Mouse (Mus musculus) embryonic stem cell, embryonic (primary cell): ENCODE results near the gene Lamp2.
"Not testable (repeated sequence)": the region's sequence is repeated elsewhere in the genome, so short reads cannot be mapped to it uniquely, and the experiment has no call there.

Source experiments
- CTCF ChIA-PET, 4 experiments: fragments of 300-600 bp in 2 of 4; fragments of 350-600 bp in 2 of 4; sonication (Branson Sonifier 250); formaldehyde crosslinking; loops; one replicate each; lab custom pipeline; 2022; ENCODE audit warnings: inconsistent platforms in 2 of 4; lab: Charles Lee
- POLR2A ChIA-PET, 4 experiments: fragments of 300-600 bp in 2 of 4; fragments of 350-600 bp in 2 of 4; sonication (Branson Sonifier 250); formaldehyde crosslinking; loops; one replicate each; lab custom pipeline; 2022; ENCODE audit warnings: antibody characterized with exemption in 4 of 4, inconsistent platforms in 1 of 4; lab: Charles Lee

The Lamp2 gene

GRCm38 (mm10) chrX:38455890-38456634, at the start of gene Lamp2:
TSS of gene Lamp2 (minus strand) at chrX:38456454.
- CTCF ChIA-PET, result interaction anchor here in 2 of 4 experiments (0.7 to 1.0 kb wide), 3 partner anchors 24 to 178 kb away, joined by 3 to 6 read pairs (median 3); no protein-coding TSS in a partner anchor
- POLR2A ChIA-PET, result interaction anchor here (0.6 to 5.9 kb wide), 41 partner anchors 8 to 1369 kb away, joined by 3 to 57 read pairs (median 4); partner anchors contain the start of genes C1galt1c1 (in 2 of the 4), Cul4b (in 1 of the 4) and Mcts1 (in 1 of the 4)

GRCm38 (mm10) chrX:38504846-38505245, 48.6 kb upstream of the Lamp2 start:
- CTCF ChIA-PET, result interaction anchor here in 2 of 4 experiments (0.7 to 1.3 kb wide), 3 partner anchors 9 to 255 kb away, joined by 3 to 6 read pairs (median 3); no protein-coding TSS in a partner anchor
- POLR2A ChIA-PET, result interaction anchor here in 2 of 4 experiments (0.6 to 1.8 kb wide), 7 partner anchors 17 to 142 kb away, joined by 3 to 13 read pairs (median 4); partner anchors contain the start of genes C1galt1c1 (in 1 of the 2) and Lamp2 (in 1 of the 2)

- POLR2A ChIA-PET, result interaction anchor here in 3 of 4 experiments (0.6 to 1.6 kb wide), 5 partner anchors 47 to 133 kb away, joined by 3 to 5 read pairs (median 3); partner anchors contain the start of gene C1galt1c1 (in 1 of the 3)
Measured at GRCm38 (mm10) chrX:38502182-38502581, 45.9 kb upstream of the Lamp2 start.

GRCm38 (mm10) chrX:38485464-38485863, 29.2 kb upstream of the Lamp2 start:
- CTCF ChIA-PET, result not testable (repeated sequence)
- POLR2A ChIA-PET, result interaction anchor here in 1 of 4 experiments (0.6 kb wide), 1 partner anchor 30 kb away, joined by 6 read pairs; no protein-coding TSS in a partner anchor

More at GRCm38 (mm10) chrX:38502182-38502581, 45.9 kb upstream of the Lamp2 start:
- CTCF ChIA-PET, result interaction anchor here in 3 of 4 experiments (0.6 to 2.5 kb wide), 9 partner anchors 8 to 295 kb away, joined by 3 to 12 read pairs (median 4); no protein-coding TSS in a partner anchor

- CTCF ChIA-PET, result no interaction called here
- POLR2A ChIA-PET, result interaction anchor here in 1 of 4 experiments (1.3 kb wide), 1 partner anchor 27 kb away, joined by 3 read pairs; no protein-coding TSS in a partner anchor
Measured at GRCm38 (mm10) chrX:38478583-38478982, 22.3 kb upstream of the Lamp2 start.

GRCm38 (mm10) chrX:38473537-38474299, 17.5 kb upstream of the Lamp2 start:
- CTCF ChIA-PET, result interaction anchor here in 1 of 4 experiments (0.8 to 1.0 kb wide), 2 partner anchors 28 to 224 kb away, joined by 3 read pairs; no protein-coding TSS in a partner anchor
- POLR2A ChIA-PET, result interaction anchor here (0.5 to 4.1 kb wide), 46 partner anchors 8 to 742 kb away, joined by 3 to 57 read pairs (median 5); partner anchors contain the start of genes Lamp2 (in 3 of the 4), C1galt1c1 (in 2 of the 4) and Mcts1 (in 1 of the 4)

GRCm38 (mm10) chrX:38473164-38473536, 16.9 kb upstream of the Lamp2 start:
- CTCF ChIA-PET, result interaction anchor here in 2 of 4 experiments (0.6 to 1.0 kb wide), 2 partner anchors 28 to 223 kb away, joined by 3 read pairs; no protein-coding TSS in a partner anchor
- POLR2A ChIA-PET, result interaction anchor here in 3 of 4 experiments (0.5 to 4.1 kb wide), 36 partner anchors 9 to 742 kb away, joined by 3 to 57 read pairs (median 5); partner anchors contain the start of genes Lamp2 (in 3 of the 3), C1galt1c1 (in 1 of the 3) and Mcts1 (in 1 of the 3)

GRCm38 (mm10) chrX:38466236-38466635, 10.0 kb upstream of the Lamp2 start:
- ChIA-PET POLR2A (interaction anchor here in 1 of 4 experiments (1.1 kb wide), 1 partner anchor 9 kb away, joined by 4 read pairs; the partner anchor contains the start of gene Lamp2), CTCF (interaction anchor here in 1 of 4 experiments (0.5 kb wide), 1 partner anchor 39 kb away, joined by 6 read pairs; no protein-coding TSS in a partner anchor)

GRCm38 (mm10) chrX:38463160-38463559, 6.9 kb upstream of the Lamp2 start:
- POLR2A ChIA-PET, result no interaction called here
- CTCF ChIA-PET, result no interaction called here

- POLR2A ChIA-PET, result interaction anchor here in 2 of 4 experiments (1.1 to 1.6 kb wide), 4 partner anchors 9 to 14 kb away, joined by 3 to 6 read pairs (median 4); no protein-coding TSS in a partner anchor
- CTCF ChIA-PET, result no interaction called here
Measured at GRCm38 (mm10) chrX:38462101-38462500, 5.8 kb upstream of the Lamp2 start.

GRCm38 (mm10) chrX:38460887-38461286, 4.6 kb upstream of the Lamp2 start:
- CTCF ChIA-PET, result no interaction called here

GRCm38 (mm10) chrX:38459076-38459475, 2.8 kb upstream of the Lamp2 start:
- CTCF ChIA-PET, result no interaction called here
- POLR2A ChIA-PET, result interaction anchor here in 3 of 4 experiments (0.6 to 5.9 kb wide), 10 partner anchors 9 to 142 kb away, joined by 3 to 57 read pairs (median 3); no protein-coding TSS in a partner anchor

More at GRCm38 (mm10) chrX:38460887-38461286, 4.6 kb upstream of the Lamp2 start:
- POLR2A ChIA-PET, result interaction anchor here in 2 of 4 experiments (0.5 to 1.6 kb wide), 2 partner anchors 15 to 30 kb away, joined by 3 read pairs; no protein-coding TSS in a partner anchor

GRCm38 (mm10) chrX:38456635-38457006, 367 bp upstream of the Lamp2 start:
- ChIA-PET POLR2A (interaction anchor here (0.6 to 5.9 kb wide), 26 partner anchors 8 to 178 kb away, joined by 3 to 57 read pairs (median 6); partner anchors contain the start of genes C1galt1c1 (in 1 of the 4) and Cul4b (in 1 of the 4)), CTCF (interaction anchor here in 1 of 4 experiments (0.7 kb wide), 1 partner anchor 178 kb away, joined by 3 read pairs; no protein-coding TSS in a partner anchor)

GRCm38 (mm10) chrX:38455474-38455873, 780 bp downstream of the Lamp2 start:
- POLR2A ChIA-PET, result interaction anchor here (0.7 to 5.9 kb wide), 40 partner anchors 9 to 1368 kb away, joined by 3 to 57 read pairs (median 5); partner anchors contain the start of genes C1galt1c1 (in 2 of the 4), Cul4b (in 1 of the 4) and Mcts1 (in 1 of the 4)
- CTCF ChIA-PET, result interaction anchor here in 2 of 4 experiments (0.7 to 1.0 kb wide), 2 partner anchors 24 kb away, joined by 3 to 6 read pairs; no protein-coding TSS in a partner anchor

GRCm38 (mm10) chrX:38454900-38455299, 1.4 kb downstream of the Lamp2 start:
- ChIA-PET POLR2A (interaction anchor here (0.7 to 5.9 kb wide), 31 partner anchors 8 to 180 kb away, joined by 3 to 57 read pairs (median 5); partner anchors contain the start of genes C1galt1c1 (in 1 of the 4), Cul4b (in 1 of the 4) and Mcts1 (in 1 of the 4)), CTCF (interaction anchor here in 2 of 4 experiments (0.8 to 1.0 kb wide), 2 partner anchors 16 to 23 kb away, joined by 3 read pairs; no protein-coding TSS in a partner anchor)

GRCm38 (mm10) chrX:38453924-38454323, 2.3 kb downstream of the Lamp2 start:
- CTCF ChIA-PET, result no interaction called here
- POLR2A ChIA-PET, result interaction anchor here in 3 of 4 experiments (0.6 to 2.7 kb wide), 8 partner anchors 9 to 20 kb away, joined by 3 to 36 read pairs (median 3); no protein-coding TSS in a partner anchor

- ChIA-PET CTCF (no interaction called here), POLR2A (interaction anchor here in 2 of 4 experiments (0.7 to 2.6 kb wide), 10 partner anchors 9 to 51 kb away, joined by 3 to 19 read pairs (median 4); no protein-coding TSS in a partner anchor)
Measured at GRCm38 (mm10) chrX:38450476-38450875, 5.8 kb downstream of the Lamp2 start.
